Mouse (Mus musculus) gastrocnemius, adult 8-10 months (tissue): ENCODE measurements around the gene Prc1. TPM values are rescaled to one million over a fixed set of nuclear protein-coding genes. Genes with fewer than 3 reads are reported as not detected.
A peak's percentile ranks its signal among the peaks of the same experiment; 100 is the strongest.

Experiments
- DNase-seq, 2 experiments: peaks; one replicate each; pipeline ENCODE4 v3.0.0; 2022; ENCODE audit warnings: low spot score in 2 of 2
- total RNA-seq, 4 experiments: library from RNA; stranded (reverse); gene quantifications; 2 replicates each; pipeline ENCODE4 v1.2.4; 2022

The Prc1 gene
- total RNA-seq = under 1 TPM in 1 of 4 experiments, not detected in 3; 0.17 TPM

- peak; percentile 96 to 97 for DNase-seq
Observed at GRCm38 (mm10) chr7:80294062-80294763, at the start of gene Prc1. Prc1 (plus strand) TSS chr7:80294450.

GRCm38 (mm10) chr7:80244851-80245250, 49.4 kb upstream of the Prc1 start:
- no peak for DNase-seq

- DNase-seq = peak; percentile 93 to 94
Observed at GRCm38 (mm10) chr7:80246148-80246721, 48.0 kb upstream of the Prc1 start, which contains the start of gene Ttll13. Ttll13 (plus strand) TSS chr7:80246376.

- DNase-seq = no peak
Observed at GRCm38 (mm10) chr7:80246859-80247258, 47.4 kb upstream of the Prc1 start.

GRCm38 (mm10) chr7:80252437-80252836, 41.8 kb upstream of the Prc1 start:
- no peak for DNase-seq

GRCm38 (mm10) chr7:80252886-80253285, 41.4 kb upstream of the Prc1 start:
- no peak for DNase-seq

- DNase-seq = no peak
Observed at GRCm38 (mm10) chr7:80255981-80256380, 38.3 kb upstream of the Prc1 start.

- no peak for DNase-seq
Observed at GRCm38 (mm10) chr7:80257706-80258105, 36.5 kb upstream of the Prc1 start.

GRCm38 (mm10) chr7:80260625-80261371, 33.5 kb upstream of the Prc1 start, which contains the start of gene Ngrn:
Ngrn (plus strand) TSS chr7:80261215.
- peak; percentile 73 to 79 for DNase-seq

- DNase-seq = no peak
Observed at GRCm38 (mm10) chr7:80261372-80261990, 32.8 kb upstream of the Prc1 start.

- DNase-seq = no peak
Observed at GRCm38 (mm10) chr7:80264606-80265005, 29.6 kb upstream of the Prc1 start.

GRCm38 (mm10) chr7:80267764-80268163, 26.5 kb upstream of the Prc1 start:
- DNase-seq = no peak

GRCm38 (mm10) chr7:80268897-80269750, 25.1 kb upstream of the Prc1 start, which contains the start of gene Vps33b:
Vps33b (plus strand) TSS chr7:80269649.
- peak; percentile 90 to 91 for DNase-seq

- no peak for DNase-seq
Observed at GRCm38 (mm10) chr7:80269751-80270255, 24.4 kb upstream of the Prc1 start.

- no peak for DNase-seq
Observed at GRCm38 (mm10) chr7:80273456-80273855, 20.8 kb upstream of the Prc1 start.

- DNase-seq = no peak
Observed at GRCm38 (mm10) chr7:80276374-80276773, 17.9 kb upstream of the Prc1 start.

- DNase-seq = no peak
Observed at GRCm38 (mm10) chr7:80280032-80280431, 14.2 kb upstream of the Prc1 start.

- no peak for DNase-seq
Observed at GRCm38 (mm10) chr7:80280998-80281397, 13.3 kb upstream of the Prc1 start.

GRCm38 (mm10) chr7:80281646-80282045, 12.6 kb upstream of the Prc1 start:
- DNase-seq = no peak

GRCm38 (mm10) chr7:80283226-80283918, 10.9 kb upstream of the Prc1 start:
- DNase-seq = no peak
